Mouse (Mus musculus) myocyte (in vitro differentiated cells): Measurements from ENCODE around the gene Ube2l6. TPM values are rescaled to one million over a fixed set of nuclear protein-coding genes. Genes with fewer than 3 reads are reported as not detected.
A peak's percentile ranks its signal among the peaks of the same experiment; 100 is the strongest.
"Not testable (repeated sequence)": the region's sequence is repeated elsewhere in the genome, so short reads cannot be mapped to it uniquely, and the experiment has no call there.

Source experiments
- H3K27me3 ChIP-seq: one replicate; pipeline ENCODE4 v1.6.1; 2011; ENCODE audit not compliant: control insufficient read depth, insufficient read depth, insufficient read length
- H3K36me3 ChIP-seq: one replicate; pipeline ENCODE4 v1.6.1; 2011; ENCODE audit not compliant: control insufficient read depth, insufficient read depth
- H3K4me2 ChIP-seq: one replicate; pipeline ENCODE4 v1.6.1; 2011; ENCODE audit warnings: low read depth, control low read depth
- H3K4me3 ChIP-seq: one replicate; pipeline ENCODE4 v1.5.1; 2011; ENCODE audit warnings: mild to moderate bottlenecking, control low read depth, moderate library complexity
- H3K79me2 ChIP-seq: one replicate; pipeline ENCODE4 v1.6.1; 2011; ENCODE audit not compliant: control insufficient read depth, insufficient read depth
- H3ac ChIP-seq: one replicate; pipeline ENCODE4 v1.6.1; 2011; ENCODE audit not compliant: control insufficient read depth, insufficient read length
- CEBPB ChIP-seq: IDR thresholded peaks from 2 replicates; pipeline ENCODE4 v1.6.1; 2011; ENCODE audit warnings: mild to moderate bottlenecking, moderate library complexity; ENCODE audit not compliant: poor library complexity, insufficient read depth, severe bottlenecking
- E2F4 ChIP-seq: IDR thresholded peaks from one replicate; pipeline ENCODE4 v1.6.1; 2011; ENCODE audit warnings: mild to moderate bottlenecking, control low read depth, moderate library complexity; ENCODE audit not compliant: insufficient read depth
- MAX ChIP-seq: IDR thresholded peaks from one replicate; pipeline ENCODE4 v1.6.1; 2011; ENCODE audit warnings: low read depth, mild to moderate bottlenecking, control low read depth
- MYOD1 ChIP-seq, 3 experiments: IDR thresholded peaks; one replicate each; pipeline ENCODE4 v1.6.1; 2011; ENCODE audit warnings: control low read depth in 2 of 3, low read depth in 2 of 3, mild to moderate bottlenecking in 2 of 3, moderate library complexity in 1 of 3; ENCODE audit not compliant: insufficient read length in 2 of 3, control insufficient read depth in 1 of 3
- MYOG ChIP-seq, 3 experiments: IDR thresholded peaks; one replicate each; pipeline ENCODE4 v1.6.1; 2011; ENCODE audit warnings: control low read depth in 2 of 3, low read depth in 2 of 3, mild to moderate bottlenecking in 2 of 3; ENCODE audit not compliant: insufficient read length in 2 of 3, control insufficient read depth in 1 of 3, insufficient read depth in 1 of 3
- POLR2A ChIP-seq: IDR thresholded peaks from one replicate; pipeline ENCODE4 v1.6.1; 2011; ENCODE audit warnings: low read depth, mild to moderate bottlenecking, control low read depth, moderate library complexity; ENCODE audit not compliant: insufficient read length
- POLR2AphosphoS2 ChIP-seq: IDR thresholded peaks from one replicate; pipeline ENCODE4 v1.6.1; 2011; ENCODE audit warnings: low read depth, control low read depth; ENCODE audit not compliant: insufficient read length
- REST ChIP-seq: IDR thresholded peaks from one replicate; pipeline ENCODE4 v1.6.1; 2011; ENCODE audit warnings: mild to moderate bottlenecking, control low read depth, moderate library complexity; ENCODE audit not compliant: insufficient read depth, insufficient read length
- SRF ChIP-seq: IDR thresholded peaks from one replicate; pipeline ENCODE4 v1.6.1; 2011; ENCODE audit warnings: low read depth; ENCODE audit not compliant: control insufficient read depth, insufficient read length
- TCF12 ChIP-seq: IDR thresholded peaks from one replicate; pipeline ENCODE4 v1.6.1; 2011; ENCODE audit warnings: mild to moderate bottlenecking, control low read depth; ENCODE audit not compliant: poor library complexity, insufficient read depth, severe bottlenecking
- TCF3 ChIP-seq: IDR thresholded peaks from one replicate; pipeline ENCODE4 v1.6.1; 2011; ENCODE audit warnings: low read depth, control low read depth; ENCODE audit not compliant: insufficient read length
- USF1 ChIP-seq: IDR thresholded peaks from one replicate; pipeline ENCODE4 v1.6.1; 2011; ENCODE audit warnings: low read depth, mild to moderate bottlenecking, control low read depth, moderate library complexity
- polyA plus RNA-seq: library from polyadenylated mRNA; unstranded; fragments of >200 nt; fragmentation: generic; extraction: Trizol; gene quantifications from one replicate; pipeline ENCODE4 v1.2.1, GENCODE M21; 2012; ENCODE audit warnings: missing spikeins

Gene Ube2l6
- polyA plus RNA-seq, 1 experiment: 16.2 TPM

- H3K36me3 ChIP-seq: no peaks in the 10 kb centered on the region
- peak overlapping the region; percentile 100 for H3K4me2 ChIP-seq
- H3K4me3 ChIP-seq: peak overlapping the region; percentile 85
- H3K79me2 ChIP-seq: no peaks in the 10 kb centered on the region
- H3ac ChIP-seq: peak overlapping the region; percentile 1
- H3K27me3 ChIP-seq: no peaks in the 10 kb centered on the region
- no peak for TF ChIP-seq MYOD1 (IDR thresholded peaks at IDR 0.05; ENCODE audit: control insufficient read depth in 1 of 3, insufficient read length in 2 of 3, low read depth in 2 of 3)
- TF ChIP-seq MYOG (IDR thresholded peaks at IDR 0.05; ENCODE audit: control insufficient read depth in 1 of 3, insufficient read depth in 1 of 3, insufficient read length in 2 of 3, low read depth in 2 of 3): no peak
These were observed 473 bp downstream of the Ube2l6 start for GRCm38 (mm10) chr2:84799041-84799561.

- Histone ChIP-seq H3K79me2 (no peaks in the 10 kb centered on the region), H3K36me3 (no peaks in the 10 kb centered on the region), H3K4me2 (peak overlapping the region; percentile 100), H3K4me3 (no peak overlapping the region), H3ac (no peak overlapping the region), H3K27me3 (no peaks in the 10 kb centered on the region)
- TF ChIP-seq USF1 (no peak), CEBPB (no peak), TCF3 (no peak), TCF12 (no peak), POLR2A (no peak), POLR2AphosphoS2 (no peak), MYOD1 (IDR thresholded peaks at IDR 0.05; ENCODE audit: control insufficient read depth in 1 of 3, insufficient read length in 2 of 3, low read depth in 2 of 3) (no peak), MYOG (IDR thresholded peaks at IDR 0.05; ENCODE audit: control insufficient read depth in 1 of 3, insufficient read depth in 1 of 3, insufficient read length in 2 of 3, low read depth in 2 of 3) (no peak), REST (no peak), SRF (no peak), E2F4 (no peak), MAX (no peak)
These were observed 1.7 kb downstream of the Ube2l6 start for GRCm38 (mm10) chr2:84800304-84800703.

- not testable (repeated sequence) for H3K4me2 ChIP-seq, H3K27me3 ChIP-seq, H3ac ChIP-seq, H3K4me3 ChIP-seq, H3K36me3 ChIP-seq, H3K79me2 ChIP-seq
These were observed 2.6 kb downstream of the Ube2l6 start for GRCm38 (mm10) chr2:84801223-84801622.

DNA sequence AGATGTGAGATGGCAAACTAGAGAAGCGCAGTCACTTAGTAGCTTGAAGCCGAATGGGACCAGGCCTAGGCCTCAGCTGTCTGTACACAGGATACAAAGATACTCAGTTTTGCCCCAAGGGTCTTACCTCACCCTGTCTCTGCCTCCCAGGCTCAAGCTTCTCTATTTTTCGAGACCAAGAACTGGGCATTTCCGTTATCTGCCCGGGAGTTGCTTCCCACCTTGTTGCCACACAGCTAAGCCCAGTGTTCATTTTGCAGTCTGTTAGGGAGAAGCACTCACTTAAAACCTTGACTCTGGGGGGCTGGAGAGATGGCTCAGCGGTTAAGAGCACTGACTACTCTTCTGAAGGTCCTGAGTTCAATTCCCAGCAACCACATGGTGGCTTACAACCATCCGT is 5.3 kb downstream of the Ube2l6 start:
- Histone ChIP-seq H3K27me3 (no peaks in the 10 kb centered on the region), H3K4me3 (no peak overlapping the region), H3K4me2 (no peak overlapping the region), H3K79me2 (no peaks in the 10 kb centered on the region), H3ac (no peak overlapping the region), H3K36me3 (no peaks in the 10 kb centered on the region)
- no peak for TF ChIP-seq POLR2A
- TF ChIP-seq CEBPB: no peak
- TF ChIP-seq MYOG (IDR thresholded peaks at IDR 0.05; ENCODE audit: control insufficient read depth in 1 of 3, insufficient read depth in 1 of 3, insufficient read length in 2 of 3, low read depth in 2 of 3): no peak
- TF ChIP-seq TCF12: no peak
- no peak for TF ChIP-seq MYOD1 (IDR thresholded peaks at IDR 0.05; ENCODE audit: control insufficient read depth in 1 of 3, insufficient read length in 2 of 3, low read depth in 2 of 3)
- TF ChIP-seq MAX: no peak
- no peak for TF ChIP-seq REST
- no peak for TF ChIP-seq USF1
- no peak for TF ChIP-seq SRF
- TF ChIP-seq E2F4: no peak
- TF ChIP-seq POLR2AphosphoS2: no peak
- TF ChIP-seq TCF3: no peak

DNA sequence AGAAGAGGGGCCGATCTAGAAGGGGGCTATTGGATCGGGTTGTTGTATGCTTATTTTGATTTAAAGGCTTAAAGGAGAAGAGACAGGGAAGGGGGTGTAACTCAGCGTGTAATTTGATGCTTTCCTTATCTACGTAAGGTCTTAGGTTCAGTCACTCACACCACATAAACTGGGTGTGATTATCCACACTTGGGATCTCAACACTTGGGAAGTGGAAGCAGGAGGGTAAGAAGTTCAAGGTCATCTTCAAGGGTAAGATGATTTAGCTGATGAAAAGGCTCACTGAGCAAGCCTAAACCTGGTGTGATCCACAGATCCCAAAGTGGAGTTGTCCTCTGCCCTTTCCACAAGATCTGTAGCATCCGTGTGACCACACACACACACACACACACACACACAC is 7.9 kb downstream of the Ube2l6 start:
- TF ChIP-seq CEBPB: no peak
- no peak for TF ChIP-seq USF1
- TF ChIP-seq SRF: no peak
- TF ChIP-seq MYOD1 (IDR thresholded peaks at IDR 0.05; ENCODE audit: control insufficient read depth in 1 of 3, insufficient read length in 2 of 3, low read depth in 2 of 3): no peak
- TF ChIP-seq REST: no peak
- TF ChIP-seq POLR2AphosphoS2: no peak
- no peak for TF ChIP-seq POLR2A
- TF ChIP-seq TCF3: no peak
- no peak for TF ChIP-seq TCF12
- no peak for TF ChIP-seq E2F4
- TF ChIP-seq MYOG (IDR thresholded peaks at IDR 0.05; ENCODE audit: control insufficient read depth in 1 of 3, insufficient read depth in 1 of 3, insufficient read length in 2 of 3, low read depth in 2 of 3): no peak
- TF ChIP-seq MAX: no peak
- Histone ChIP-seq H3ac (no peak overlapping the region), H3K36me3 (no peaks in the 10 kb centered on the region), H3K27me3 (no peaks in the 10 kb centered on the region), H3K4me2 (no peak overlapping the region), H3K4me3 (no peak overlapping the region), H3K79me2 (no peaks in the 10 kb centered on the region)
